Mouse (Mus musculus): ENCODE results near the gene Slc34a1. TPM values are rescaled to one million over a fixed set of nuclear protein-coding genes. Genes with fewer than 3 reads are reported as not detected.

The Slc34a1 gene
- polyA plus RNA-seq (2012; rRNA removed): 0.05 and 0.14 TPM in 2 replicates

DNA sequence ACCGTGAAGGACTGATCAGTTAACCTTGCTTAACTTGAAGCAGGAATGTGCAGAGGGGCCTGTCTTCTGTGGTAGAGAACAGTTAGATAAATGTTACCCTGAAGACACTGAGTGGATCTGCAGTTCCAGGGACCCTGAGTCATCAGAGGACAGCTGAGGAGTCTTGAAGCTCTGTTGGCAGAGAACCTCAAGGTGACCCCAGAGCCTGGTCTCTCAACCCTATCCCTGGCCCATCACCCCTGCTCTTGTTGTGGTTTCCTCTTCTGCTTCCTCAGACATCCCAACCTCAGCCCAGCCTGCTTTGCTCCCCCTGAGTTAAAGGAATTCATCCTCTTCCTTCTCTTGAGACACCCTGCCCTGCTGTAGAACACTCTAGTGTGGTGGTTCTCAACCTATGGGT, at the start of gene Slc34a1:
Gene Slc34a1 (plus strand): TSS at position 100 of the 400 bp plus-strand sequence.

DNA sequence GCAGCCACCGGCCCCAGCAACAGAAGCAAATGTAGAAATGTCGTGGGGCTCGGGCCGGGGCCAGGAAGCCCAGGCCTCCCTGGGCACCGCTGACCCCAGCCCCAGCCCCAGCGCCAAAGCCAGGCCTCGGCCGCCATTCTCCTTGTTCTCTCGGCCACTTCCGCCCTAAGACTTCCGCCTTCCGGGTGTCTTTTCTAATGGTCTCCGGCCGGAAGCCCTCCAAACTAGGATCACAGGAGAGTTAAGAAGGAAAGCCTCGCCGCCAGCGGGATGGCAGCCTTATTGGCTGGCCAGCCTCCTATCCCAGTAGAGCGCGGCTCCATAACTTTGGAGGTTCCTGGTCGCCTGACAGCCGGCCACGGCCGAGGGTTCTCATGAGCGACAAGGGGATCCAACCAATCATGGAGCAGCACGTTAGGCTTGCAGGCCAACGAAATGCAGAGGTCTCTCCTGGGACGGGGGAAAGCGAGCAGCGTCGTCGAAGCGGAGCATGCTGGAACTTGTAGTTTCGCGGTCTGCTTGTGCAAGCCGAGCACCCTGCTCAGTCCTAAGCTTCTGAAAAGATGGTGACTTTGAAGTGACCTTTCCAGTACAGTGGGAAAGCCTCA, 35.4 kb upstream of the Slc34a1 start, which contains the start of gene Lman2:
Gene Lman2 (minus strand): TSS at position 331 of the 608 bp plus-strand sequence.

DNA sequence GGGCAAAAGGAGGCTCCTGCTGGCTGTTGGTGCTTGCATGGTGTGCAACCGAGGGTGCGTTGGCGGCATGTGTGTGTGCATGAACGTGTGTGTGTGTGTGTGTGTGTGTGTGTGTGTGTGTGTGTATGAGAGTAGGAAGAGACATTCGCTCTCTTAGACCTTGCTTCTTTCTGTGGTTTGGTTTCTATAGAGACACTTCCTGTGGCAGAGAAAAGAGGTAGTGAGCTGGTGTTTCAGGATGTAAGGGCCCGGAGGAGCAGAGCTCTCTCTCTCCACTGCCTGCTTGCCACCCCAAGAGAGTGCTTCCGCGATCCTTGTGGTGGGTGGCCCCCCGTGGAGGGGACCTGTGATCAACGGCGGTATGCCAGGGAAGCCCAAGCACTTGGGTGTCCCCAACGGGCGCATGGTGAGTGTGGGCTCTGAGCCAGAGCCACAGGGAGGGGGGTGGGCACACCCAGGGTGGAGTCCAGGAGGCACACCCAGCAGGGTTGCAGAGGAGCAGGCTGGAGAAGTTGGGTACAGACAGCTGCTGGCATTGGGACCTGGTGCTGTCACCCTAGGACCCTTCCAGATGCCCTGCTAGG, 28.4 kb upstream of the Slc34a1 start, which contains the start of gene Rgs14:
Gene Rgs14 (plus strand): TSS at position 202 of the 584 bp plus-strand sequence.

DNA sequence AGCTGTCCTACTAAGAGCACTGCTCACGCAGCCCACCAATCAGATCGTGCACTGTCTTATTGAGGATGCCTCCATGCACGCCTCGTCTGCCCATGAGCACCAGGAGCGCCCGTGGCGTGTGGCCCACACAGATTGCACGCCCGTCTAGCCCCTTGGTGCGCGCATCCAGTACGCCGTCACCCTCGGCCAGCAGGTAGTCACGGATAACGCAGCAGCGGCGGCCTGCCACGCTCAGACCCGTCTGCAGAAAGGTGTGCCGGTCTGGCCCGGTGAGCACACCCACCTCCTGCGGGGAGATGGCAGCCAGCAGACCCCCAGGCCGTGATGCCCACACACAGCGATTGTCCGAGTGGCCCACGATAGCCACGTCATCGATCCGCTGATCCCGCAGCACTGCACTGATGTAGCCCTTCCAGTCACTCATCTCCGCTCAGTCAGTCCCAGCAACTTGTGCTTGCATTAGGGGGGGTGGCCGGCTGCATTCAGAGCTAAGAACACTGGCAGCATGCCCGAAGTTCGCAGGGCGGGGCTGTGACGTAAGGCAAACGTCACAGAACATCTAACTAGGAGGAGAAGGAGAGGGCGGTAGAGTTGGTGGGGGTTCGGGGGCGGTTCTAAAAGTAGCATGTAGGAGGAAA, 16.9 kb downstream of the Slc34a1 start, which contains the start of gene Pfn3:
Gene Pfn3 (minus strand): TSS at position 490 of the 638 bp plus-strand sequence.

DNA sequence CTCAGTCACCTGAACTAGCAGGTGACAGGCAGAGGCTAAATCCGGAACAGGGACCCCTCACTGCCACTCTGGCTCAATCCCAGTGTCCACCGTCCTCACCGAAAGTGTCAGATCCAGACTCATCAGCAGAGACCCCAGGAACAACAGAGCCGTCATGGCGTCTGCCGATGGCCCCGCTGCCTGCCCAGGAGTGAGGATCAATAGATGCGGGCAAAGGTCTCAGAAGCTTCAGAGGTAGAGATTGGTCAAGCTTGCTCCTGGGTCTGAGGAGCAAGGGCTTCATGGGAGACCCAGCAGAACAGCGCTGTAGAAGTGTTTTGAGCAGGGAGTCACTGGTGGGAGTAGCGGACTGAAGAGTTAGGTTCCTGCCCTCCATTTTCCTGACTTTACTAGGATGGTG, 28.6 kb downstream of the Slc34a1 start, which contains the start of gene F12:
Gene F12 (minus strand): TSS at position 181 of the 400 bp plus-strand sequence.

DNA sequence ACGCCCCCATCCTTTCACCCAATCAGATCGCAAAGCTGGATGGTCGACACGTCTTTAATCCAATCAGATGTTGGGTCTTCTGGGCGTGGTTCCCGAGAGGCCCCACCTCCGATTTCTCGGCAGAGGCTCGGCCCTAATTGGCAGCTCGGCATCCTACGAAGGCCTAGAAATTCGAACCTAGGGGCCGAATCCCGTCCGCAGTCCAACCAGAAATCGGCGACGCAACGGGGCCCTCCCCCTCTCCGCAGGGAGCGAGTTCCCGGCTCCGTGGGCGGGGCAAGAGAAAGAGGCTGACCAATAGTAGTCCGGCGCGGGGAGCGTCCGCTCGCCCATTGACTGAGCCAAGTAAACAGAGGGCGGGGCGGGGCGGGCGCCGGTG, 46.9 kb downstream of the Slc34a1 start, which contains the start of gene Grk6:
Gene Grk6 (plus strand): TSS at position 136 of the 379 bp plus-strand sequence.

DNA sequence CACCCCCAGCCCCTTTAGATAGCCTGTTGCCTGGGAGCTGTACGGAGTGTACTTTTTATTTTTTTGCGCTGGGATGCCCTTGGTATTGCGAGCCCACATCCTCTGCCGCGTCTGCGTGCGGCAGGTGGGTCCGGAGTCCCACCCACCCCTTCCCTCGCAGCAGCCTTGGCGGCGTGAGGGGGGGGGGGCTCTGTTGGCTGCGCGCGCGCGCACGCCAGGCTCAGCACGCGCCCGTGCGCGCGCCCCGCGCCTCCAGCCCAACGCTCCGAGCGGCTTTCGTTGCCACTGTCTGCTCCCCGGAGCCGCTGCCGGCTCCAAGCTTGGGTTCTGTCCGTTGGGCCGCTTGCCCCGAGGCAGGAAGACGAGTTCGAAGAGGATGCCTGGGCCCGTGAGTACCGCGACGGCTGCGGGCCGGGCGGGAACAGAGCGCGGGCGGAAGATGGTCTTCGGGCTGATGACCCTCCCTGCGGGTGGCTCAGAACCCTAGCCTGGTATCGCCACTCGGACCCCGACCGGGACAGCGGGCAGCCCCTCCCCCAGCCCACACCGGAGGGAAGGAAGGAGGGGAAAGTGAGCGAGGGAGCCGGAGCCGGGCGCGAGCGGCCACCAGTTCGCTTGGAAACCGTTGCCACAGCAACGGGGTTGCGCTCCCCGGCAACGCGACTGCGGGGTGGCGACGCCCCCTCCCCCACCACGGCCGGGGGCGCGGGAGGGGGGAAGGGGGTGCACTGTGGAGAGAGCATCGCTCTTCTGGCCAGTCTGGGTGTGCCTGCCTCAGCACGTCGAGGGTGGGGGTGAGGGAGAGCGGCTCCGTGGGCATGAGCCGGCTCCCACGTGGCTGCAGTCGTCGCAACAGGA, 66.3 kb downstream of the Slc34a1 start, which contains the start of gene Prr7:
Gene Prr7 (plus strand): TSS at position 241 of the 858 bp plus-strand sequence.

Other genes with a start within 250 kb of the Slc34a1 start
- 1.4 and 2.0 TPM in 2 replicates for gene Fgfr4, start 245.5 kb upstream of the Slc34a1 start, polyA plus RNA-seq (2012; rRNA removed)
- gene Nsd1, start 188.4 kb upstream of the Slc34a1 start, polyA plus RNA-seq (2012; rRNA removed): 2.2 and 4.8 TPM in 2 replicates
- 289 and 320 TPM in 2 replicates for gene Prelid1, start 77.7 kb upstream of the Slc34a1 start, polyA plus RNA-seq (2012; rRNA removed)
- gene Rab24, start 76.2 kb upstream of the Slc34a1 start, polyA plus RNA-seq (2012; rRNA removed): 34.2 and 43.9 TPM in 2 replicates
- 5.1 and 5.3 TPM in 2 replicates for gene Mxd3, start 68.4 kb upstream of the Slc34a1 start, polyA plus RNA-seq (2012; rRNA removed)
- 39.7 and 43.4 TPM in 2 replicates for gene Lman2, start 35.4 kb upstream of the Slc34a1 start, polyA plus RNA-seq (2012; rRNA removed)
- 0.81 and 1.3 TPM in 2 replicates for gene Rgs14, start 28.5 kb upstream of the Slc34a1 start, polyA plus RNA-seq (2012; rRNA removed)
- not detected in 2 replicates for gene Pfn3, start 17.0 kb downstream of the Slc34a1 start, polyA plus RNA-seq (2012; rRNA removed)
- gene F12, start 28.6 kb downstream of the Slc34a1 start, polyA plus RNA-seq (2012; rRNA removed): 0.70 TPM in 1 of 2 replicates, not detected in the other
- 22.8 and 30.1 TPM in 2 replicates for gene Grk6, start 46.9 kb downstream of the Slc34a1 start, polyA plus RNA-seq (2012; rRNA removed)
- 7.2 and 14.2 TPM in 2 replicates for gene Prr7, start 66.1 kb downstream of the Slc34a1 start, polyA plus RNA-seq (2012; rRNA removed)
- 25.3 and 45.7 TPM in 2 replicates for gene Dbn1, start 89.9 kb downstream of the Slc34a1 start, polyA plus RNA-seq (2012; rRNA removed)
- gene Pdlim7, start 115.5 kb downstream of the Slc34a1 start, polyA plus RNA-seq (2012; rRNA removed): 151 and 166 TPM in 2 replicates
- gene Dok3, start 131.1 kb downstream of the Slc34a1 start, polyA plus RNA-seq (2012; rRNA removed): 4.9 and 8.1 TPM in 2 replicates
- 17.7 and 18.4 TPM in 2 replicates for gene Ddx41, start 138.5 kb downstream of the Slc34a1 start, polyA plus RNA-seq (2012; rRNA removed)
- 42.6 and 47.6 TPM in 2 replicates for gene Fam193b, start 172.9 kb downstream of the Slc34a1 start, polyA plus RNA-seq (2012; rRNA removed)
- 35.1 and 36.6 TPM in 2 replicates for gene Tmed9, start 175.5 kb downstream of the Slc34a1 start, polyA plus RNA-seq (2012; rRNA removed)
- gene B4galt7, start 201.7 kb downstream of the Slc34a1 start, polyA plus RNA-seq (2012; rRNA removed): 8.4 and 8.8 TPM in 2 replicates
- 3.0 and 5.5 TPM in 2 replicates for gene Caml, start 224.8 kb downstream of the Slc34a1 start, polyA plus RNA-seq (2012; rRNA removed)
- 2.4 and 3.5 TPM in 2 replicates for gene Ddx46, start 236.8 kb downstream of the Slc34a1 start, polyA plus RNA-seq (2012; rRNA removed)